Mouse (Mus musculus) megakaryocyte progenitor cell, adult 5-6 weeks (primary cell): ENCODE results near the gene Tmem216. TPM values are rescaled to one million over a fixed set of nuclear protein-coding genes. Genes with fewer than 3 reads are reported as not detected.

Experiments used
- ATAC-seq: replicated peaks from 2 replicates; pipeline ENCODE4 v1.8.0; 2016; ENCODE audit warnings: mild to moderate bottlenecking, moderate TSS enrichment, inconsistent platforms; ENCODE audit not compliant: poor library complexity
- total RNA-seq, 2 experiments: library from RNA; stranded (forward) in 1 of 2; stranded (reverse) in 1 of 2; fragments of 157-497, 149-512 nt in 1 of 2; fragments of 200-1000 nt in 1 of 2; gene quantifications; 2 replicates each; pipeline versions ENCODE4 v1.2.3 to v1.2.4; 2015 to 2017

Tmem216 gene
- total RNA-seq, 2 experiments from 2014 or later, result 28.7 to 42.9 TPM

DNA sequence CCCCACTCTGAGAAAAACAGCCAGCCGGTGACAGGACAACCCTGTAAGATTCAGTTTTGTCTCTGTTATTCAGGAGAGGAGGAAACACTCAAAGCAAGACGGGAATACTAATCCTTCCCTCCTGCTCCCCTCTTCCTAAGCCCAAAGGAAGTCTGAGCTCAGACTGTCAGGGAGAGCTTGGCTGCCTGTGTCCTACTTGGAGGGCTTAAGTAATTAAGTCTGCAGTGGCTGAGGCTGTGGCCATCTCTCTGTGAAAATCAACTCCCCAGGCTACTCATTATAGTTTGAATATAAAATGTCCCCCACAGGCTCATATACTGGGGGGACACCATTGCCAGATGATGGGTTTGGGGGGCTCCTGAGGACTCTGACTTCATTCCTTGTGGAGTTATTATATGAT, 59.1 kb downstream of the Tmem216 start:
- ATAC-seq, result no peak

DNA sequence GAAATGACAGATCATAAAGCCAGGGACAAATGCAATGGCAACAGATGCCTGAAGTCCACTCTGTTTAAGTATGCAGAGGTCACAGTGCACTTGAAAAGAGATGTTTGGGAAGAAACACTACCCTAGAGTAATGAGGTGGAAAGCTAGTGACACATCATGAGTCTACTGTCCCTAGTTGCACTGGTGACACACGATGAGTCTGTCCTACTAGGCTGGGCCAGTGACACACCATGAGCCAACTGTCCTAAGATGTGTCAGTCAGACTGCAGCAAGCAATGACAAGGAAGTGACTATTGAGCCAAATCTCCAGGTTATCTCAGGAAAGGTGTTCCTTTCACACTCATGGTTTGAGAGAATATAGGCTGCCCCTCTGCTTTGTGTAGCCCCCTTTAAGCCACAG, 60.4 kb downstream of the Tmem216 start:
- ATAC-seq, result no peak

DNA sequence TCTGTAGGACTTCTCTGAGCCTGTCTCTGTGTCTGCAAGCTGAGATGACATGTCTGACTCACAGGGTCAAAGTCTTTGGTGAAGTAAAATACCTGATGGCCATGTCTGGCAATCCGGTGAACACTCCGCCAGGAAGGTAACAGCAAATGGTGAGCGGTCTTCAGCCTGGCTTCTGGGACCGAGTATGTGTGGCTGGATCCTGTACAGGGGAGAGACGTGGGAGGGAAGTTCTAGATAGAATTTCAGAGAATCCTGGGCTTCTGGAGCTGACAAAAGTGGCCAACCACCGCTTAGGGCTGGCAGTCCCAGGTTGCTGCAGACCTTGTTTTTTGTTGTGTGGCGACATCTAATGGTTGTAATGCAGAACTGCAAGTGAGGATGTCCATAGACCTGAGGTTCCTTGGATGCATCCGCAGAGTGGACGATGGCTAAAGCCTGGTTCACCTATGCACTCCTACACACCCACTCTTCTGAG, 69.7 kb downstream of the Tmem216 start:
- peak; percentile 96 for ATAC-seq

Other genes with a start within 250 kb of the Tmem216 start
- gene Syt7, start 167.1 kb downstream of the Tmem216 start, total RNA-seq (2015), result not detected in 2 replicates
- not detected in 2 replicates for gene Syt7, start 167.1 kb downstream of the Tmem216 start, total RNA-seq (2017)
- not detected in 2 replicates for gene Lrrc10b, start 98.8 kb downstream of the Tmem216 start, total RNA-seq (2015)
- gene Lrrc10b, start 98.8 kb downstream of the Tmem216 start, total RNA-seq (2017), result not detected in 2 replicates
- gene Ppp1r32, start 73.3 kb downstream of the Tmem216 start, total RNA-seq (2015), result not detected in 2 replicates
- gene Ppp1r32, start 73.3 kb downstream of the Tmem216 start, total RNA-seq (2017), result 0.81 TPM in 1 of 2 replicates, not detected in the other
- gene Cpsf7, start 31.0 kb downstream of the Tmem216 start, total RNA-seq (2015), result 53.8 and 60.5 TPM in 2 replicates
- 30.0 and 37.9 TPM in 2 replicates for gene Cpsf7, start 31.0 kb downstream of the Tmem216 start, total RNA-seq (2017)
- 43.3 and 45.4 TPM in 2 replicates for gene Sdhaf2, start 30.1 kb downstream of the Tmem216 start, total RNA-seq (2015)
- gene Sdhaf2, start 30.1 kb downstream of the Tmem216 start, total RNA-seq (2017), result 54.4 and 60.1 TPM in 2 replicates
- 27.5 and 28.6 TPM in 2 replicates for gene Cyb561a3, start 20.9 kb upstream of the Tmem216 start, total RNA-seq (2015)
- 28.8 and 29.6 TPM in 2 replicates for gene Cyb561a3, start 20.9 kb upstream of the Tmem216 start, total RNA-seq (2017)
- 37.8 and 38.7 TPM in 2 replicates for gene Tmem138, start 21.1 kb upstream of the Tmem216 start, total RNA-seq (2015)
- gene Tmem138, start 21.1 kb upstream of the Tmem216 start, total RNA-seq (2017), result 8.2 and 10.5 TPM in 2 replicates
- 102 and 114 TPM in 2 replicates for gene Ddb1, start 49.1 kb upstream of the Tmem216 start, total RNA-seq (2015)
- 343 and 424 TPM in 2 replicates for gene Ddb1, start 49.1 kb upstream of the Tmem216 start, total RNA-seq (2017)
- gene Tkfc, start 49.4 kb upstream of the Tmem216 start, total RNA-seq (2015), result 7.7 and 11.1 TPM in 2 replicates
- 5.5 and 5.9 TPM in 2 replicates for gene Tkfc, start 49.4 kb upstream of the Tmem216 start, total RNA-seq (2017)
- gene Vwce, start 78.0 kb upstream of the Tmem216 start, total RNA-seq (2015), result 0.10 TPM in 2 replicates
- 0.51 TPM in 1 of 2 replicates, not detected in the other for gene Vwce, start 78.0 kb upstream of the Tmem216 start, total RNA-seq (2017)
- gene Pga5, start 121.8 kb upstream of the Tmem216 start, total RNA-seq (2015), result not detected in 2 replicates
- gene Pga5, start 121.8 kb upstream of the Tmem216 start, total RNA-seq (2017), result not detected in 2 replicates
- 17.6 and 21.0 TPM in 2 replicates for gene Vps37c, start 132.5 kb upstream of the Tmem216 start, total RNA-seq (2015)
- gene Vps37c, start 132.5 kb upstream of the Tmem216 start, total RNA-seq (2017), result 14.7 and 15.2 TPM in 2 replicates
- 0.05 TPM in 1 of 2 replicates, not detected in the other for gene Cd5, start 182.8 kb upstream of the Tmem216 start, total RNA-seq (2015)
- gene Cd5, start 182.8 kb upstream of the Tmem216 start, total RNA-seq (2017), result 0.61 TPM in 1 of 2 replicates, not detected in the other